Mouse (Mus musculus) testis, adult 2 months (tissue): ENCODE results near the gene Carmil1.

Experiments used
- CTCF ChIP-seq: fragments of 200-500 bp; IDR thresholded peaks from 2 replicates; pipeline ENCODE4 v1.5.1; 2012; ENCODE audit warnings: low read depth, mild to moderate bottlenecking, inconsistent platforms, low read length, moderate library complexity; ENCODE audit not compliant: control insufficient read depth, insufficient read depth, insufficient replicate concordance
- POLR2A ChIP-seq: fragments of 200-500 bp; IDR thresholded peaks from 2 replicates; pipeline ENCODE4 v1.6.1; 2012; ENCODE audit warnings: low read depth, mild to moderate bottlenecking, inconsistent platforms, low read length, moderate library complexity; ENCODE audit not compliant: control insufficient read depth

DNA sequence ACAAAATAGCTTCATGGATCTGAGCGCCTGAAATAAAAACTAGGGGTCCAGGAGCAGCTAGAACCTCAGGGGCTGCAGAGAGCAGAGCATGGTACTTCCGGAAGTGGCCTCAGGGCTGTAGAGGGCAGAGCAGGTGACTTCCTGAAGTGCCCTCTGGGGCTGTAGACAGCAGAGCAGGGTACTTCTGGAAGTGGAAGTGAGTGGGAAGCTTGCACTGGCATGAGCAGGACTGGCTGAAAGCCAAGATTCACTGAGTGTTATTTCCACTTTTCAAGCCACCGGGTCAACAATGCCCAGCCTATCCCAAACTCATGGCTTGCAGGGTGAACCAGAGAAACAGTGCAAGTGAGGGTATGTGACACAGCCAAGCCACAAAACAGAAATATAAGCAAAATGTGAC lies 243.1 kb downstream of the Carmil1 start:
- TF ChIP-seq CTCF (no peak), POLR2A (no peak)
